Mouse (Mus musculus) macrophage (primary cell): ENCODE data around the gene Lypd6. TPM values are rescaled to one million over a fixed set of nuclear protein-coding genes. Genes with fewer than 3 reads are reported as not detected.

Experiments used
- H3K27ac ChIP-seq: fragments of 350-480 bp; formaldehyde crosslinking; 2 replicates; pipeline ENCODE4 v1.9.0; 2021
- H3K36me3 ChIP-seq: fragments of 350-480 bp; formaldehyde crosslinking; 2 replicates; pipeline ENCODE4 v1.9.0; 2021; ENCODE audit errors: inconsistent target
- H3K4me3 ChIP-seq: fragments of 350-480 bp; formaldehyde crosslinking; 2 replicates; pipeline ENCODE4 v1.9.0; 2021; ENCODE audit errors: inconsistent target
- H3K79me2 ChIP-seq: fragments of 350-480 bp; formaldehyde crosslinking; 2 replicates; pipeline ENCODE4 v1.9.0; 2021; ENCODE audit errors: inconsistent target
- WGBS: methylation state at CpG from one replicate; pipeline ENCODE4 v1.1.7; 2026; ENCODE audit warnings: inconsistent platforms; ENCODE audit not compliant: missing documents; 5-methylcytosine and 5-hydroxymethylcytosine counted together
- polyA plus RNA-seq: library from polyadenylated mRNA; stranded (reverse); fragments of 250-400 nt; gene quantifications from 3 replicates; pipeline ENCODE4 v1.2.4, GENCODE M21; 2018; ENCODE audit warnings: inconsistent platforms

The Lypd6 gene
- polyA plus RNA-seq, 1 experiment from 2014 or later, result not detected

DNA sequence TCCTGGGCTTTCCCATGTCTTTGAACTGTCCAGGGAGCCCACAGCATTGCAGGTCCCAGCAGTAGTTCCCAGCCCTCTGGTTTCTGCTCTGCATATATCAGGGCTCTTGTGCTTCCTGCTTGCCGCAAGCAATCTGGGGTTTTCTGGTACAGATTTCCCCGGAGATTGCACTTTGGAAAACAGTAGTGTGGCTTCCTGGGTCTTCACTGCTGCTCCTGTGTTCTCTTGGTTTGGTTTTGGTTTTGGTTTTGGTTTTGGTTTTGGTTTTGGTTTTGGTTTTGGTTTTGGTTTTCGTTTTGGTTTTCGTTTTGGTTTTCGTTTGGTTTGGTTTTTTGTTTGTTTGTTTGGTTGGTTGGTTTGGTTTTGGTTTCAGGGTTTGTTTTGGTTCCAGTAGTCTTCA lies 99.9 kb downstream of the Lypd6 start:
- Histone ChIP-seq H3K36me3 (no peaks in the 10 kb centered on the region), H3K27ac (no peak overlapping the region), H3K4me3 (no peak overlapping the region), H3K79me2 (no peaks in the 10 kb centered on the region)
- WGBS, result 95% methylated on average over 5 of the region's 5 CpGs

DNA sequence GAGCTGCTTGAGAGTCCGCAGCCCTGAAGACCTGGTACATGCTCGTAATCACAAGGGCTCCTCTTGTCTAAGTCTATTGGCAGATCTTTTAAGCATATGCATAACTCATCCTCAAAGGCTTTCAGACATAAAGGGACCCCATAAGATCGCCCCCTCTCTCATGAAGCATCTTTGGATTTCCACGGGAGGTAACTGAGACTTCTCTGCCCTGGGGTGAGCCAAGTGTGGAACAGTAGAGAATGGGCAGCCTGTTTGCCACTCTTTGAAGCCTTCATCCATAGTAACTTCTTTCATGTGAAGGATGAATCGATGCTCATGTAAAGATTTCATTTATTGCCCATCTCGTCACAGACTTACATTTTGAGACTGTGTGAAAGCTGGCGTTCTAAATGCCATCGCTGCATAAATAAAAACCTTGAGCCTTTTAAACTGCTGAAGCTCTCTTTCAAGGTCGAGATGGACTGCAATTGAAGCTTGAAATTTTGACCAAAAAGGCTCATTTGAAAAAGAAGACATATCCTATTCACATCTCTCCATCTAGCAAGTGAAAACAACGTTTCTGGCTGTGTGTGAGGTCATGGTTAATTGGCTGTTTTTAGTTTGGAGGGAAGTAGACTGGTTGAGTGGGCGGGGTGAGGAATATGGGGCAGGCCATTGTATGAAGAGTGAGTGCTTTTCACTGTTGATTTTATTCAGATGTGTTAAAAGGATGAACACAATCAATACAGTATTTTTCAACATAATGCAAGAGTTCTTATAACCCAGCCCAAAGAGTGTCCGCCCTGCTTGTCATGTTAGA lies 107.7 kb downstream of the Lypd6 start:
- H3K4me3 ChIP-seq, result no peak overlapping the region
- H3K27ac ChIP-seq, result no peak overlapping the region
- no peaks in the 10 kb centered on the region for H3K36me3 ChIP-seq
- no peaks in the 10 kb centered on the region for H3K79me2 ChIP-seq
- 86% methylated on average over 12 of the region's 12 CpGs for WGBS

DNA sequence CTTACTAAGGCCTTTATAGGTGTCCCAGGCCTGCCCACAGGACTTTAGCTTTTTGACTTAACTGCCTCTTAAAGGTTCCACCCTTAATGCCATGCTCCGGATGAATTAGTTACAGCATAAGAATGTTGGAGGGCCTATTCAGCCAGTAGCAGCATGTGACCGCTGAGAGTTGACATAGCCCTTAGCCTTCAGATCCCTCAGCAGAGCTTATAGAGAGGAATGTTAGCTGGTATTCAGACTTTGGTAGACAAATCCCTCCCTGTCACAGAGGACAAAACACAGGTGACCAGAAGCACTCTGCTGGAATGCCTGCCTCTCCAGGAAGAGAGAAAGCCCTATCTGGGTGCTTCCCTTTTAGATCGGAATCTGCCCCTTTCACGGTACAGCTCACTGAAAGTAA lies 109.5 kb downstream of the Lypd6 start:
- WGBS, result 94% methylated on average over 4 of the region's 4 CpGs
- Histone ChIP-seq H3K79me2 (no peaks in the 10 kb centered on the region), H3K36me3 (no peaks in the 10 kb centered on the region), H3K4me3 (no peak overlapping the region), H3K27ac (no peak overlapping the region)

DNA sequence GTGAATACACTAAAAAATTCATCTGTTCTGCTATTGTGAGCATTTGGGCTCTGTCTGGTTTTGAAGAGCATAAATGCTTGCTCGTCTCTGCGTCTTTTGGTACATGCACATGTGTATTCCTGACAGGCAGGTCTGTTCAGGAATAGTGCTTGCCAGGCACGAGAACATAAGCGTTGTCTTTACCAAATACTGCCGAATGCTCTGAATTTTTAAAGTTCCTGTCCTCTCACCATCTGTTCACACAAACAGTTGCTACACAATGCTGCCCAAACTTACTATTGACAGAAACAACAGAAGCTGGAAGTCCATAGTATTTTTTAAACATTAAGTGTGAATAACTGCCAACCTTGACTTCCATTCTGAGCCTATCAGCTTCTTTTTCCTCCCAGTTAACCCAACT lies 112.9 kb downstream of the Lypd6 start:
- no peaks in the 10 kb centered on the region for H3K79me2 ChIP-seq
- 100% methylated on average over 5 of the region's 5 CpGs for WGBS
- H3K4me3 ChIP-seq, result no peak overlapping the region
- H3K36me3 ChIP-seq, result no peaks in the 10 kb centered on the region
- no peak overlapping the region for H3K27ac ChIP-seq

DNA sequence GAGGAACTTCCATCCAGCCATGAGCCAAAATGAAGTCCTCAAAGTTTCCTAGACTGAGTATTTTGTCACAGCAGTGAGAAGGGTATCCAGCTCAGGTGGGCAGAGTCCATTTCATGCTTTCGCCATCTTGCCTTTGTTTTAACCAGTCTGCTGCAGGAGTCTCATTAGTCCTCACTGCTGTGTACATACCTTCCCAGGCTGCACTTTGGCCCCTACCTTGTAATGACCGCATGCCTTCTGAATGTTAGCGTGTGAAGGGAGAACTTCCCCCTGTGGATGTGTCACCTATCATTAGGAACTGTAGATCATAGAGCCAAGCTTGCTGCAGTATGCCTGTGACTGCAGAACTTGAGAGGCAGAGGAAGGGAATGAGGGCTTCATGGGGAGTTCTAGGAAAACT lies 114.2 kb downstream of the Lypd6 start:
- no peaks in the 10 kb centered on the region for H3K36me3 ChIP-seq
- no peak overlapping the region for H3K27ac ChIP-seq
- no peaks in the 10 kb centered on the region for H3K79me2 ChIP-seq
- no peak overlapping the region for H3K4me3 ChIP-seq
- WGBS, result 100% methylated on average over 3 of the region's 3 CpGs

DNA sequence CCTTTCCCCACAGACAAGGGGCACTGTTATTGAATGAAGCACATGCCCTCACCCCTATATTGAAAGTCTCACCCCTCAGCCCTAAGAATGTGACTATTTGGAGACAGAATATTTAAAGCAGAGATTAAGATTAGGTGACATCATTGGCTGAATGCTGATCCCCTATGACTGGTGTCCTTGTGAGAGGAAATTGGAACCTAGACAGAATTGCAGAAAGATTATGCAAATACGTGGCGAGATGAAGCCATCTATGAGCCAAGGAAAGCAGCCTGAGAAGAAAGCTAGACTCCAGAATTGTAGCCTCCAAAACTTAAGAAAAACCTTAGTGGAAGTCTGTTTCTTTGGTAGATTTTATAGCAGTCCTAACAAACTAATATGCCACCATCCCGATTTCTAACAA lies 115.1 kb downstream of the Lypd6 start:
- Histone ChIP-seq H3K27ac (no peak overlapping the region), H3K79me2 (no peaks in the 10 kb centered on the region), H3K36me3 (no peaks in the 10 kb centered on the region), H3K4me3 (no peak overlapping the region)
- WGBS, result 91% methylated on average over 2 of the region's 3 CpGs

DNA sequence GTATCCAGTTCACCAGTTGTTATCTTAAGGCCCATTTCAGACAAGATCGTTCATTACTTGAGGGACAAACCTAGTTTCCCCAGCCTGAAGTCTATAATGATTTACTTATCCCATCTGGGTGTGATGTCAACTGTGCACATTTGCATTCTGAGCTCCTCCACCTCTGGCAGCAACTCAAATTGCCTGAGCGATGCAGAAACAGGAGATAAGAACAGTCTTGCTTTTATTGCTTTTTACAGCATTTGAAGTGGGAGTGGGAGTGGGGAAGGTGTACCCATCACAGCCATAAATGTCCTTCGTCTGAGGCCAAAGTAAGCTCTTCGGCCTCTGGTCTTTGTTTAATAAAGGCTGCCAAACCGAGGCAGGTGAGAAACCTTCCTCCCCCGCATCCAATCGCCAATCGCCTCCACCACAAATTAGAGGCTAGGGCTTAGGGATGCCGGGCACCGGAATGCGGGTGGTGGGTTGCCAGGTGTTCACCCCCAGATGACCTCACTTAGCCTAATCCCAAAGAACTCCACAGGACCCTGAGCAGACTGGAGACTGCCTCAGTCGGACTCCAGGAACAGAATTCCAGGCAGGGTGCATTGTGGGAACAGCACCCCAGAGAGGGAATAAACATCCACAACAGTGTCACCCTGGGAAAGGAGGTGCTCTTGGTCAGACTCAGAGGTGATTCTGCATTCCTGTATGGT lies 120.6 kb downstream of the Lypd6 start:
- Histone ChIP-seq H3K79me2 (no peaks in the 10 kb centered on the region), H3K36me3 (no peaks in the 10 kb centered on the region), H3K27ac (no peak overlapping the region), H3K4me3 (no peak overlapping the region)
- WGBS, result 82% methylated on average over 12 of the region's 12 CpGs

DNA sequence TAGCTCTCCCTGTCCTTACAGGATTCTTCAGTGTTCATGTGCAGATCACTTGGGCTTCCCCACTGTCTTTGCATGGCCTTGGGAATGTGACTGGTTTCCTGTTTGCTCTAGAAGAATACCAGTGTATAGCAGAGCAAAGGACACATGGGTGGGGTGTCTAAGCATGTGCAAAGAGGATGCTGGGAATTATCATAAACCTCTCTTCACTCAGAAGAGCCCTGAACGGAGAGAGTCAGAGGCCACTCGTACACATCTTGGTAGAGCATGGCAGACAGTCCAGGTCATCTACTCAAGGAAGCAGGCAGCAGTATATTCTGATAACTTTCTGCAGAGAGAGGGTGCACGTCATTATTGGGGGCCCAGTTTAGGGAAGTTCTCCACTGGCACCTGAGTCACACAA lies 122.6 kb downstream of the Lypd6 start:
- H3K4me3 ChIP-seq, result no peak overlapping the region
- no peaks in the 10 kb centered on the region for H3K79me2 ChIP-seq
- no peaks in the 10 kb centered on the region for H3K36me3 ChIP-seq
- H3K27ac ChIP-seq, result no peak overlapping the region
- WGBS, result 91% methylated on average over 3 of the region's 3 CpGs

DNA sequence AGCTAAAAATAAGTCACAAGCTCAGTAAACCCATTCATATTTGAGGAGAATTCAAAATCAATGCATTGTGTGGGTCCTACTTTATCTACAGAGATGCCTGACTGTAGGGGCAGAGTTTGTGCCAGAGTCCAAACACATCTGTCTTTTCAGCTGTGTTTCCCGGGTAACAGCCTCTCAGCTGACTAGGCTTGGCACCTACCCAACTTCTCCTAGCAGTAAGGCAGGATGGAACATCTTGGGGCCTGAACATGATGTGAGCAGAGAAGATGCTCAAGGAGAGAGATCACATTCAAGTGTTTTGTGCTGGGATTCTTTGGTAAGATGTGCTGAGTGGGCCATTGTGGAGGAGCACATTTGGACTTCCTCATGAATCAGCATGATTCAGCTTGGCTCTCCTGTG lies 130.5 kb downstream of the Lypd6 start:
- WGBS, result 100% methylated on average over 1 of the region's 1 CpGs
- H3K79me2 ChIP-seq, result no peaks in the 10 kb centered on the region
- H3K36me3 ChIP-seq, result no peaks in the 10 kb centered on the region
- H3K27ac ChIP-seq, result no peak overlapping the region
- no peak overlapping the region for H3K4me3 ChIP-seq

DNA sequence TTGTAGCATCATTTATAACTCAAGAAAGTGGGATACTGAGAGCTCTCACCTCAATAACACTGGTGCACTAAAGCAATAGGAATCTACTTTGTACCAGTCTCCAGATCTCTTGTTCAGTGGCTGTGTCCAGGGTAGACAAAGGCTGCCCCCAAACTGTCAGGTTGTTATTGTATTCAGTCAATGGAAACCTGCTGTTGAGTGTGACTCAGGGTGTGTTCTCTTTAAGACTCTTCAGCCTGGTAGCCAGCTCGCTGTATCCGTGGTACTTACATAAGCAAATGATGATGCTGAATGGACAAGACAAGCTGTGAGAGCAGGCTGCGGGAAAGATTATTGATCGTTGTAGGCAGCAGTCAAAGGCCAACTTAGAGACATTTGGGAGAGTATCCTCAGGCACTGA lies 131.6 kb downstream of the Lypd6 start:
- Histone ChIP-seq H3K79me2 (no peaks in the 10 kb centered on the region), H3K27ac (no peak overlapping the region), H3K4me3 (no peak overlapping the region), H3K36me3 (no peaks in the 10 kb centered on the region)
- 98% methylated on average over 4 of the region's 4 CpGs for WGBS

DNA sequence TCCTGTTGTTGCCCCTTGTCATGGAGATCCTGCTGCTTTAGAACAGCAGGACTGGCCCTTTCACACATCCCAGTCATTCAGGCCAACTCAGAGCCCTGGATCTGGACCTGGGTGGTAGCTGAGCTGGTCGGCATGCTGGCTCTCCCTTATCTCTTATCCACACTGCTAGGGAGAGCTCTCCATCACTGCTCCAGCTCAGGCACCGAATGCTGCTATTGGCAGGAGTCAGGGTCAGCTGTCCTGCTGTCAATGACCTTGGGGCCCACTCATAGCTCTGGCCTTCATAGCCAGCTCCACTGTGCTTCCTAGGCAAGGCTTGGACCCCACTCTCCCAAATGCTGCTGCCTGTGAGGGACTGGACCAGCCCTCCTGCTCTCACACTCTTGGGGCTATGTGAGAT lies 134.3 kb downstream of the Lypd6 start:
- Histone ChIP-seq H3K27ac (no peak overlapping the region), H3K4me3 (no peak overlapping the region), H3K79me2 (no peaks in the 10 kb centered on the region), H3K36me3 (no peaks in the 10 kb centered on the region)
- WGBS, result 74% methylated on average over 2 of the region's 2 CpGs

DNA sequence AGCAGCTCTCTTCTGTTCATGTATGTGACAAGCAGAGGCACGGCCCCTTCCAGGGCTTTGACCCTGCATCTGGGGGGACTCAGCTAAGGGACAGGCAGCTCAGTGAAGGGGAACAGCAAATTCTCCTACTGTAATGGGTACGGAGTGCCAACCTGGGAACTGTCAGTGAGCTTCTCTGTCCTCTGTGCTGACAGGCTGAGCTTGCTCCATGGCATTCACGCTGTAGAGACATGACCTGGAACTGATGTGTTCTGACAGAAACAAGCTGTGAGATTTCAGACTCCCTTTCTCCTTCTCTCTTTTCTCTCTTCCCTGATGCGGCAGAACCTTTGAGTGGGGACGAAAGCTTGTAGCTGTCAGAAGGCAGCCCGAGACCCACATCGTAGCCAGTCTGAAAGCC lies 154.3 kb downstream of the Lypd6 start:
- 92% methylated on average over 7 of the region's 7 CpGs for WGBS
- no peak overlapping the region for H3K4me3 ChIP-seq
- no peaks in the 10 kb centered on the region for H3K79me2 ChIP-seq
- H3K27ac ChIP-seq, result no peak overlapping the region
- H3K36me3 ChIP-seq, result no peaks in the 10 kb centered on the region

DNA sequence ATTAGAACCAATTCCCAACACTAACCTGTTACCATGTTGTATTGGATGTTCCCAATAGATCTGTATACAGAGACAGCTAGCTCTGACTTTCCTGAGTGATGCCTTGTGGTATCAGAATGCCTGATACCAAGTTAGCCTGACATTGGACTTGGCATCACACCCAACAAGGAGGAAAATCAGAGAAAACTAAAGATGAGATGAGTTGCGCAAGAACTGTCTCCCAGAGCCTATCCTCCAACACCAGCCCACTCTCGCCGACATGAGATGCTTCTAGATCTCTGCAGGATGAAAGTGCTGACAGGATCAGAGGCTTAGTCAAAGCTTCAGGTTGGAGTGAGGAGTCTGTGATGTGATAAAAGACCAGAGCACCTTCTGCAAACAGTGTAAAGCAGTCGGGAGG lies 158.8 kb downstream of the Lypd6 start:
- Histone ChIP-seq H3K36me3 (no peaks in the 10 kb centered on the region), H3K4me3 (no peak overlapping the region), H3K27ac (no peak overlapping the region), H3K79me2 (no peaks in the 10 kb centered on the region)
- WGBS, result 88% methylated on average over 4 of the region's 4 CpGs

DNA sequence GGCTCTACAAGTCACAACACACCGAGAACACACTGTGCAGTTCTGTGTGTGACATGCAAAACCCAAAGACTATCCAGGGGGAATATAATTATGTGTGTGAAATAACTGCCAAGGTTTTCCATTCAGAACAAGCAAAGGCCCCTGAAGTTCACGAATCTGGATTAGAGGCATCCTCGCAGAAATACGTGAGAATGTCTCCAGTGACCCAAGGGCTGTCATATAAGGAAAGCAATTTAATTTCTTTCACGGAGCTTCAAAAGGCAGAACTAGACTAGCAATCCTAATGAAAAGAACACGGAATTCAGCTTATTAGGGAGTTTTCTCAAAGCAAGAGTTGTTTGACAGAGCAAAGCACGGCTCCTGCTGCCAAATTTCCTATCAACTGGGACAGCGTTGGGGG lies 167.3 kb downstream of the Lypd6 start:
- H3K36me3 ChIP-seq, result no peaks in the 10 kb centered on the region
- no peak overlapping the region for H3K4me3 ChIP-seq
- no peak overlapping the region for H3K27ac ChIP-seq
- WGBS, result 86% methylated on average over 8 of the region's 8 CpGs
- no peaks in the 10 kb centered on the region for H3K79me2 ChIP-seq
